Mouse (Mus musculus) heart, postnatal 0 days (tissue): Measurements from ENCODE around the gene Stard13.

Source experiments
- CTCF ChIP-seq: IDR thresholded peaks from 2 replicates; pipeline ENCODE4 v1.5.1; 2016; ENCODE audit warnings: antibody characterized with exemption, control low read depth, low read depth
- EP300 ChIP-seq: IDR thresholded peaks from 2 replicates; pipeline ENCODE4 v1.6.1; 2016; ENCODE audit warnings: antibody characterized with exemption, low read depth

DNA sequence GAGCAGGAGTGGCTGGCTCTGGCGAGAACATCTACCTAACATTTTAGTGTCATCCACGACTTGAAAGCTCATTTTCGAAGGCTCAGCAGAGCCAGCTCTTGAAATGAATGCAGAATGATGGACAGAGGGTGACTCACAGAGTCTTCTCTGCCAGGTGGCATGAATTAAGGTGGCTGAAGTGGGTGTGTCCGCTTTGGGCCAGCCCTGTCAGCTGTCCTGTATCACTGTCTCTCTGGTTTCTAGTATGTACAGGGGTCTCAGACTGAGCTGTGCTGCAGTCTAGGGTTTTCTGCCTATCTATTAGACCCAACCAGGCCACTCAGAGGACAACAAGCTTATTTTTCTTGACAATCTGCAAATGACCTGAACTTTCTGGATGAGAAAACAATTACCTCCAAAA, 68.8 kb downstream of the Stard13 start:
- TF ChIP-seq EP300: no peak
- no peak for TF ChIP-seq CTCF
